Mouse (Mus musculus) intestine, postnatal 0 days (tissue): Measurements from ENCODE around the gene Tubgcp6. TPM values are rescaled to one million over a fixed set of nuclear protein-coding genes. Genes with fewer than 3 reads are reported as not detected.
A peak's percentile ranks its signal among the peaks of the same experiment; 100 is the strongest.

ENCODE experiments used
- ATAC-seq: fragments of 200-750 bp; cut with Nextera tagmentation; 2 replicates; pipeline ENCODE4 v1.8.0; 2017; ENCODE audit warnings: mild to moderate bottlenecking, moderate TSS enrichment, moderate library complexity
- H3K27ac ChIP-seq: fragments of 300-500 bp; sonication (generic); 2 replicates; pipeline ENCODE4 v1.5.1; 2014; ENCODE audit warnings: mild to moderate bottlenecking, low read depth, low read length, moderate library complexity
- H3K27me3 ChIP-seq: fragments of 300-500 bp; sonication (generic); replicated peaks from 2 replicates; pipeline ENCODE4 v1.6.1; 2014; ENCODE audit warnings: low read length, mixed read lengths; ENCODE audit not compliant: control insufficient read depth, insufficient read depth
- H3K36me3 ChIP-seq: fragments of 300-500 bp; sonication (generic); 2 replicates; pipeline ENCODE4 v1.6.1; 2014; ENCODE audit warnings: mild to moderate bottlenecking, moderate library complexity; ENCODE audit not compliant: control insufficient read depth, insufficient read depth
- H3K4me1 ChIP-seq: fragments of 300-500 bp; sonication (generic); replicated peaks from 2 replicates; pipeline ENCODE4 v1.6.1; 2014; ENCODE audit warnings: antibody characterized with exemption, low read length, mixed read lengths; ENCODE audit not compliant: control insufficient read depth, insufficient read depth
- H3K4me2 ChIP-seq: fragments of 300-500 bp; sonication (generic); replicated peaks from 2 replicates; pipeline ENCODE4 v1.6.1; 2014; ENCODE audit warnings: low read depth, mild to moderate bottlenecking, moderate library complexity
- H3K4me3 ChIP-seq: fragments of 300-500 bp; sonication (generic); 2 replicates; pipeline ENCODE4 v1.5.1; 2014; ENCODE audit warnings: low read depth, low read length
- H3K9ac ChIP-seq: fragments of 300-500 bp; sonication (generic); 2 replicates; pipeline ENCODE4 v1.6.1; 2014; ENCODE audit warnings: mild to moderate bottlenecking, low read depth, low read length
- H3K9me3 ChIP-seq: fragments of 300-500 bp; sonication (generic); 2 replicates; pipeline ENCODE4 v1.6.1; 2016; ENCODE audit warnings: mixed run types; ENCODE audit not compliant: control insufficient read depth
- CTCF ChIP-seq: sonication (generic); IDR thresholded peaks from 2 replicates; pipeline ENCODE4 v1.5.1; 2016; ENCODE audit warnings: low read depth, mild to moderate bottlenecking, control low read depth, antibody characterized with exemption, moderate library complexity
- WGBS: fragments of 180-500 bp; shearing (Covaris S2); extraction: QIAGEN DNeasy Blood & Tissue Kit; methylation state at CpG from one replicate; pipeline ENCODE4 v1.1.7; 2014; 5-methylcytosine and 5-hydroxymethylcytosine counted together
- polyA plus RNA-seq: library from polyadenylated mRNA; unstranded; fragments of >200 nt; fragmentation: Nextera tagmentation; extraction: Ambion mirVana; gene quantifications from 2 replicates; pipeline ENCODE4 v1.2.1, GENCODE M21; 2015

Gene Tubgcp6
- polyA plus RNA-seq, 1 experiment from 2014 or later: 3.6 TPM

DNA sequence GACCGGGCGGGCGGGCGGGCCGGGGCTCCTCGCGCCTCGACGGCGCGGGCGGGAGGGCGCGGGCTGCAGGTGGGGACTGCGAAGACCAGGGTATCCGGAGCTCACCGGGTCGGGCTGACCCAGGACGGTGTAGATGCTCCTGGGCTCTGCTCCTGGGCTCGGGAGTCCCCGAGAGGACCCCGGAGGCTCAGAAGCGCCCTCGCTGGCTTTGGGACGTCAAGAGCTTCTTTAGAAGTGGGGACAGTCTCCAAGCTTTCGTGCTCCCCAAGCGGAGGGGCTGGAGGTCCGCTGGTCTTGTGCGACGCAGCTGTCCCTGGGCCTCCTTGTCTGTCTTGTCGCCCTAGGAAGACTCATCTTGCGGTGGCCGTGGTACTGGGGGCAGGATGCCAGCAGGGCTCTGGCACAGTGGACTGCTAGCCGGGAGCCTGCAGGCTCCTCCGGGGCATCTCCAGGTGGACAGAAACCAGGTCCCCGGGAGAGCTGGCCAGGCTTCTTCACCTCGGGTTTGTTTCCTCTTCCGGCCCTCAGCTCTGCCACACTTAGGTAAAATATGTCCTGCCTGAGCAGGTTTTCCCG, 46.7 kb downstream of the Tubgcp6 start:
- under 1% methylated on average over 30 of the region's 39 CpGs for WGBS
- ATAC-seq: no peak; the same call in 1 of the 2 replicates
- peaks cover 6% of the 10 kb centered on the region; the same call in 1 of the 2 replicates for H3K36me3 ChIP-seq

DNA sequence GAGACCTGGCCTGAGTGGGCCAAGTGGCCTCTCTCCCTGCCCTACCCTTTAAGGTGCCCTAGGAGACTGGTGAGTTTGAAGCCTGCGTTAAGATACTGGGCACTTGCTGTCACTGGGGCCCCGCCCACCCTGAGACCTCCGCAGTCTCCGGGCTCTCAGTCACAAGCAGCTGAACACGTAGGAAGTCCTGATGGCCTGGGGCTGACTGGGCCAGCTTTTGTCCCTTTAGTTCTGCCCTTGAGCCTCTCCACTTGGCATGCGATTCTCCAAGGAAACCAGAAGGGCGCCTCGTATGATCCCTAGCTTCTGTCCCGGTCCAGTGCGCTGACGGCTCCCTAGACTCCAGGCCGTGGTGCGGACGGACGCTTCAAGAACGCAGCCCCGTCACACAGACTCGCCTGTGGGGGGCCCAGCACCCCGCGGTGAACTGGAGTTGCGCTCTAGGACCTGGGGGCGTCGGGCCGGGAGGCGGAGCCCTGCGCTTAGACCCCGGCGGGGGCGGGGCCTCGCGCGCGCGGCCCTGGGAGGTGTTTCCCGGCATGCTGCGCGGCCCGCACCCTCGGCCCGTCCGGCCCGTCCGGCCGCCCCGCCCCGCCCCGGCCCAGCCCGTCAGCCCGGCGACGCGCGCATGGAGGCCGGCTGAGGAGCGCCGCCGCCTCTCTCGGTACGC, 47.3 kb downstream of the Tubgcp6 start:
- ATAC-seq: peak; percentile 88
- Histone ChIP-seq H3K27ac (peak overlapping the region; percentile 90), H3K9ac (peak overlapping the region; percentile 89), H3K4me2 (peak overlapping the region; percentile 87), H3K4me3 (peak overlapping the region; percentile 83), H3K4me1 (peaks cover 7% of the 10 kb centered on the region; the same call in 1 of the 2 replicates), H3K9me3 (no peaks in the 10 kb centered on the region), H3K36me3 (peaks cover 6% of the 10 kb centered on the region; the same call in 1 of the 2 replicates), H3K27me3 (no peaks in the 10 kb centered on the region)
- peak; percentile 51 for TF ChIP-seq CTCF
- WGBS: under 1% methylated on average over 57 of the region's 59 CpGs

More for the DNA sequence above, 46.7 kb downstream of the Tubgcp6 start:
- Histone ChIP-seq H3K27me3 (no peaks in the 10 kb centered on the region), H3K4me2 (peak overlapping the region; percentile 87), H3K4me3 (peak overlapping the region; percentile 83), H3K27ac (peak overlapping the region; percentile 90), H3K9me3 (no peaks in the 10 kb centered on the region), H3K4me1 (peaks cover 7% of the 10 kb centered on the region; the same call in 1 of the 2 replicates), H3K9ac (peak overlapping the region; percentile 89)
- 0 out of 2 replicates have a peak, but pooled peaks have one; percentile 10 for TF ChIP-seq CTCF

DNA sequence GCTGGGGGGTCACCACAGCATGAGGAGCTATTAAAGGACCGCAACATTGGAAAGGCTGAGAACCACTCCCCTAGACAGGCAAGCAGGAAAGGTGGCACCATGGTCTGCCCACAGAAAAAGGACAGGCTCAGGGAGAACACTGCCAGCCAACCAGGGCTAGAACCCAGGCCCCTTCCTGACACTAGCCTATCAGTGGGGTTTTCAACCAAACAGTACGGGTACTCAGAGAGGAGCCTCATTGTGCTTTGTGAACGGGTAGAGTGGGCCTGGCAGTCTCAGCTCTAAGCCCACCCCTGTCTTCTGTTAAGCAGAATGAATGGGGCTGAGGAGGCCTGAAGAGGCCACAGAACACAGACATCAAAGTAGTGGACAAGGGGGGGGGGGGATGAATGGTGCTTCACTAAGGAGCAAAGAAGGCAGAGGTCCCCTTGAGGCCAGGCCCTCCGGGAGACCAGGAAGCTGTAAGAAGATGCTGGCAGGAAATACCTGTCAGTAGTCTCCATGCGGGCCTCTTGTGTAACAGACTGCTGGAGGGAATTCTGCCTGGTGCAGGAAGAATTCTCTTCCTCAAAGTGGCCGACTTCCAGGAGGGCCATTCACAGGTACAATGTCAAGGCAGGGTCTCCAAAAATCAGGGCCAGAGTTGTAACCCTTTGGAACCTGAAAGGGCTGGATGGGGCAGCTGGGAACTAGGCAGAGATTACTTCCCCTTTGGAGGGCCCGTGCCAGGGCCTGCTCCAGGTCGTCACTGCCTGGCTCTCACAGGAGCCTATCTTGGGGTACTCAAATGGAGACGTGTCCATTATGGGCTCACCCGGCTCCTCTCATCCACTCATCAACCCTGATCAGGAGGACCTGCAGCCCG, 48.1 kb downstream of the Tubgcp6 start, which contains the start of gene Trabd:
Gene Trabd, plus strand, starts transcription at position 512 of the 865 bp plus-strand sequence.
- H3K9me3 ChIP-seq: no peaks in the 10 kb centered on the region
- peak within 1 kb of the TSS; percentile 90 for H3K27ac ChIP-seq
- ATAC-seq: no peak
- H3K4me3 ChIP-seq: peak within 1 kb of the TSS; percentile 83
- TF ChIP-seq CTCF: no peak
- peaks cover 2% of the 10 kb centered on the region; the same call in 1 of the 2 replicates for H3K36me3 ChIP-seq
- H3K27me3 ChIP-seq: no peaks in the 10 kb centered on the region
- H3K4me1 ChIP-seq: peaks cover 7% of the 10 kb centered on the region; the same call in 1 of the 2 replicates
- 19% methylated on average over 11 of the region's 11 CpGs for whole genome bisulfite sequencing
- peak within 1 kb of the TSS; percentile 89 for H3K9ac ChIP-seq
- H3K4me2 ChIP-seq: peak within 1 kb of the TSS; percentile 87

DNA sequence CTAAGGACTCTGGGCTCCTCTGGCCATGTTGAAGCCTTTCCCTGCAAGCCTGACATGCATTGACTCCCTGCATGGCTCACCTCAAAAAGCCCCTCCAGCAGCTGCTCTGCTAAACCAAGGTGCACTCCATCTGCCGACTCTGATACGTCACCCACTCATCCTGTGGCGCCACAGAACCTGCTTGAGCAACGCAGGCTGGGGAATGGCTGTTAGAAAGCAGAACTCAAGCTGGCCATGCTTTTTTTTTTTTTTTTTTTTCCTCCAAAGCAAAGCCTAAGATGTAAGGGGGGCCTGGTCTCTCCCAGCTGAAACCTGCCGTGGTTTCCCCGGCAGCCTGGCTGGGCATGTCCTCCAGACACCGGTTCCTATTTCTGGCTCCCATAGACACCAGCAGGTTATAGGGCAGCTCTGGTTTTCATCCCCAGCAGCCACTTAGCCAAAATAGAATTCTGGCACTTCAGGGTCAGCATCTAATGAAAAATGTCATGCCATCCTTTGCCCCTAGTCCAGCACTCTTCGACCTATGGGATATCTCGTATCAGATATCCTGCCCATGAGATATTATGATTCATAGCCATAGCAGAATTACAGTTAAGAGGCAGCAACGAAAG, 48.8 kb downstream of the Tubgcp6 start:
- no peaks in the 10 kb centered on the region for H3K9me3 ChIP-seq
- no peak overlapping the region for H3K4me2 ChIP-seq
- 78% methylated on average over 10 of the region's 10 CpGs for WGBS
- H3K27ac ChIP-seq: no peak overlapping the region
- H3K9ac ChIP-seq: no peak overlapping the region
- H3K27me3 ChIP-seq: no peaks in the 10 kb centered on the region
- no peak overlapping the region for H3K4me3 ChIP-seq
- H3K36me3 ChIP-seq: no peaks in the 10 kb centered on the region
- H3K4me1 ChIP-seq: peaks cover 7% of the 10 kb centered on the region; the same call in 1 of the 2 replicates
- no peak for TF ChIP-seq CTCF
- ATAC-seq: no peak

DNA sequence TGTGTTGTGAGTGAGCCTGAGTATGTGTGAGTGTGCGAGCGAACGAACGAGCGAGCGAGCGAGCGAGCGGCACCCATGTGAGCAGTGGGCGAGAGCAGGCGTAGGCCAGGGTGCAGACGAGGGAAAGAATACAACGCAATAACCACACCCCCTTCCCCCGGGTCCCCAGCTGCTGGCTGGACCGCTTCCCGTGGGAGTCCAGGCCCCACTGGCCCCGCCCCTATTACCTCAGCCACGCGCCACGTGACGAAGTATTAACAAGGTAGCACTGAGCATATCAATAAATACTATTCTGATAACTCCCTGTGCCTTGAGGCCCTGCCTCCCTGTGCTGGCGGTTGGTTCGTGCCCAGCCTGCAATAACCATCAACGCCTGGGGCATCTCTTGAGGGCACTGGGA, 52.3 kb downstream of the Tubgcp6 start:
- WGBS: 50% methylated on average over 24 of the region's 24 CpGs
- ATAC-seq: peak; percentile 57
- no peak for TF ChIP-seq CTCF
- H3K27ac ChIP-seq: no peak overlapping the region
- peaks cover 12% of the 10 kb centered on the region; the same call in 1 of the 2 replicates for H3K27me3 ChIP-seq
- H3K4me1 ChIP-seq: peaks cover 5% of the 10 kb centered on the region; the same call in 1 of the 2 replicates
- peak overlapping the region; percentile 24; the same call in 1 of the 2 replicates for H3K4me2 ChIP-seq
- no peaks in the 10 kb centered on the region for H3K36me3 ChIP-seq
- H3K4me3 ChIP-seq: no peak overlapping the region
- no peak overlapping the region for H3K9ac ChIP-seq
- no peaks in the 10 kb centered on the region for H3K9me3 ChIP-seq
